Mouse (Mus musculus) lung, postnatal 0 days (tissue): ENCODE measurements at regions not wholly inside any gene's neighbourhood (a gene's known extent, or its start where the extent isn't known, plus 50 kb on each side); places are given as distances from the start of the nearest gene placed in this dataset.

Experiments used
- ATAC-seq: fragments of 200-750 bp; cut with Nextera tagmentation; 2 replicates; pipeline ENCODE4 v1.8.0; 2017; ENCODE audit warnings: moderate library complexity
- DNase-seq: peaks from one replicate; pipeline ENCODE4 v3.0.0-alpha.2; 2016; ENCODE audit warnings: low spot score
- H3K27ac ChIP-seq: fragments of 300-500 bp; sonication (generic); 2 replicates; pipeline ENCODE4 v1.5.1; 2014; ENCODE audit warnings: antibody characterized with exemption, mild to moderate bottlenecking, low read length, mixed read lengths
- H3K27me3 ChIP-seq: fragments of 300-500 bp; sonication (generic); replicated peaks from 2 replicates; pipeline ENCODE4 v1.6.1; 2014; ENCODE audit warnings: low read length, mixed read lengths; ENCODE audit not compliant: insufficient read depth
- H3K36me3 ChIP-seq: fragments of 300-500 bp; sonication (generic); 2 replicates; pipeline ENCODE4 v1.6.1; 2014; ENCODE audit warnings: low read length, mixed read lengths; ENCODE audit not compliant: insufficient read depth
- H3K4me1 ChIP-seq: fragments of 300-500 bp; sonication (generic); 2 replicates; pipeline ENCODE4 v1.6.1; 2014; ENCODE audit warnings: antibody characterized with exemption, low read depth, low read length, mixed read lengths; ENCODE audit not compliant: insufficient read depth
- H3K4me2 ChIP-seq: fragments of 300-500 bp; sonication (generic); replicated peaks from 2 replicates; pipeline ENCODE4 v1.6.1; 2014; ENCODE audit warnings: low read depth, mild to moderate bottlenecking, low read length, moderate library complexity, mixed read lengths
- H3K4me3 ChIP-seq: fragments of 300-500 bp; sonication (generic); 2 replicates; pipeline ENCODE4 v1.5.1; 2014; ENCODE audit warnings: low read depth, low read length
- H3K9ac ChIP-seq: fragments of 300-500 bp; sonication (generic); replicated peaks from 2 replicates; pipeline ENCODE4 v1.6.1; 2014; ENCODE audit warnings: low read depth, mild to moderate bottlenecking
- H3K9me3 ChIP-seq: fragments of 300-500 bp; sonication (generic); 2 replicates; pipeline ENCODE4 v1.6.1; 2016; ENCODE audit warnings: low read length, mixed read lengths
- CTCF ChIP-seq: IDR thresholded peaks from 2 replicates; pipeline ENCODE4 v1.5.1; 2016; ENCODE audit warnings: antibody characterized with exemption, mild to moderate bottlenecking
- EP300 ChIP-seq: IDR thresholded peaks from 2 replicates; pipeline ENCODE4 v1.6.1; 2016; ENCODE audit warnings: antibody characterized with exemption, mild to moderate bottlenecking, control low read depth
- WGBS: fragments of 180-500 bp; shearing (Covaris S2); extraction: QIAGEN DNeasy Blood & Tissue Kit; methylation state at CpG from one replicate; pipeline ENCODE4 v1.1.7; 2014; 5-methylcytosine and 5-hydroxymethylcytosine counted together

GRCm38 (mm10) chr13:44513378-44514285, 215.6 kb upstream of the Jarid2 start:
- H3K4me2 ChIP-seq = no peak overlapping the region
- no peak for TF ChIP-seq EP300
- TF ChIP-seq CTCF = no peak
- H3K4me3 ChIP-seq = no peak overlapping the region
- no peak overlapping the region for H3K9ac ChIP-seq
- H3K9me3 ChIP-seq = no peaks in the 10 kb centered on the region
- H3K27ac ChIP-seq = no peak overlapping the region
- whole genome bisulfite sequencing = 66% methylated on average over 13 of the region's 13 CpGs
- ATAC-seq = no peak
- no peak for DNase-seq
- H3K4me1 ChIP-seq = no peaks in the 10 kb centered on the region
- H3K27me3 ChIP-seq = no peaks in the 10 kb centered on the region
- no peaks in the 10 kb centered on the region for H3K36me3 ChIP-seq

GRCm38 (mm10) chr13:44514636-44515158, 214.6 kb upstream of the Jarid2 start:
- no peak for DNase-seq
- Histone ChIP-seq H3K9ac (no peak overlapping the region), H3K36me3 (no peaks in the 10 kb centered on the region), H3K4me3 (no peak overlapping the region), H3K4me1 (no peaks in the 10 kb centered on the region), H3K27ac (no peak overlapping the region), H3K9me3 (no peaks in the 10 kb centered on the region), H3K27me3 (no peaks in the 10 kb centered on the region), H3K4me2 (no peak overlapping the region)
- 0 out of 2 replicates have a peak, but pooled peaks have one; percentile 14 for ATAC-seq
- TF ChIP-seq CTCF (no peak), EP300 (no peak)
- whole genome bisulfite sequencing = 45% methylated on average over 5 of the region's 5 CpGs

- H3K4me2 ChIP-seq = no peak overlapping the region
- no peaks in the 10 kb centered on the region for H3K36me3 ChIP-seq
- TF ChIP-seq EP300 = no peak
- TF ChIP-seq CTCF = no peak
- H3K27ac ChIP-seq = no peak overlapping the region
- H3K9ac ChIP-seq = no peak overlapping the region
- no peaks in the 10 kb centered on the region for H3K4me1 ChIP-seq
- DNase-seq = no peak
- no peak for ATAC-seq
- no peak overlapping the region for H3K4me3 ChIP-seq
- no peaks in the 10 kb centered on the region for H3K27me3 ChIP-seq
- no peaks in the 10 kb centered on the region for H3K9me3 ChIP-seq
- 64% methylated on average over 4 of the region's 4 CpGs for WGBS
These were observed 212.4 kb upstream of the Jarid2 start for GRCm38 (mm10) chr13:44516863-44517262.

GRCm38 (mm10) chr13:44517312-44517711, 212.0 kb upstream of the Jarid2 start:
- Histone ChIP-seq H3K27ac (no peak overlapping the region), H3K9me3 (no peaks in the 10 kb centered on the region), H3K4me3 (no peak overlapping the region), H3K4me1 (no peaks in the 10 kb centered on the region), H3K4me2 (no peak overlapping the region), H3K9ac (no peak overlapping the region), H3K36me3 (no peaks in the 10 kb centered on the region), H3K27me3 (no peaks in the 10 kb centered on the region)
- no peak for TF ChIP-seq EP300
- 82% methylated on average over 9 of the region's 9 CpGs for WGBS
- DNase-seq (no peak), ATAC-seq (no peak)

GRCm38 (mm10) chr13:44518215-44518614, 211.1 kb upstream of the Jarid2 start:
- ATAC-seq (no peak), DNase-seq (no peak)
- no peak overlapping the region for H3K4me3 ChIP-seq
- no peak for TF ChIP-seq EP300
- no peak for TF ChIP-seq CTCF
- no peaks in the 10 kb centered on the region for H3K36me3 ChIP-seq
- 88% methylated on average over 4 of the region's 4 CpGs for WGBS
- H3K27ac ChIP-seq = no peak overlapping the region
- H3K4me2 ChIP-seq = no peak overlapping the region
- no peaks in the 10 kb centered on the region for H3K4me1 ChIP-seq
- no peaks in the 10 kb centered on the region for H3K9me3 ChIP-seq
- no peak overlapping the region for H3K9ac ChIP-seq
- H3K27me3 ChIP-seq = no peaks in the 10 kb centered on the region

- no peak for ATAC-seq
- Histone ChIP-seq H3K27me3 (no peaks in the 10 kb centered on the region), H3K4me2 (no peak overlapping the region), H3K36me3 (no peaks in the 10 kb centered on the region), H3K27ac (no peak overlapping the region), H3K9ac (no peak overlapping the region), H3K4me3 (no peak overlapping the region), H3K4me1 (no peaks in the 10 kb centered on the region; the same call in 1 of the 2 replicates), H3K9me3 (no peaks in the 10 kb centered on the region)
- TF ChIP-seq EP300 (no peak), CTCF (no peak)
- no peak for DNase-seq
- WGBS = 55% methylated on average over 4 of the region's 4 CpGs
These were observed 205.8 kb upstream of the Jarid2 start for GRCm38 (mm10) chr13:44523516-44523915.
